Mouse (Mus musculus) layer of hippocampus, postnatal 25 days (tissue): ENCODE data around the gene Cisd1. TPM values are rescaled to one million over a fixed set of nuclear protein-coding genes. Genes with fewer than 3 reads are reported as not detected.
A peak's percentile ranks its signal among the peaks of the same experiment; 100 is the strongest.

Experiments
- DNase-seq, 2 experiments: peaks; one replicate each; pipeline ENCODE4 v3.0.0; 2022; ENCODE audit warnings: mixed read lengths in 2 of 2, low spot score in 1 of 2; ENCODE audit errors: extremely low spot score in 1 of 2
- total RNA-seq, 2 experiments: library from RNA; stranded (reverse); gene quantifications; 2 replicates each; pipeline ENCODE4 v1.2.3; 2021

Gene Cisd1
- total RNA-seq, 2 experiments from 2014 or later = 122 to 143 TPM

- DNase-seq = no peak
Measured at GRCm38 (mm10) chr10:71349290-71349689, 4.5 kb upstream of the Cisd1 start.

- no peak for DNase-seq
Measured at GRCm38 (mm10) chr10:71348637-71349280, 4.0 kb upstream of the Cisd1 start.

- DNase-seq = peak in 1 of 2 experiments; percentile 56
Measured at GRCm38 (mm10) chr10:71347964-71348636, 3.3 kb upstream of the Cisd1 start.

DNA sequence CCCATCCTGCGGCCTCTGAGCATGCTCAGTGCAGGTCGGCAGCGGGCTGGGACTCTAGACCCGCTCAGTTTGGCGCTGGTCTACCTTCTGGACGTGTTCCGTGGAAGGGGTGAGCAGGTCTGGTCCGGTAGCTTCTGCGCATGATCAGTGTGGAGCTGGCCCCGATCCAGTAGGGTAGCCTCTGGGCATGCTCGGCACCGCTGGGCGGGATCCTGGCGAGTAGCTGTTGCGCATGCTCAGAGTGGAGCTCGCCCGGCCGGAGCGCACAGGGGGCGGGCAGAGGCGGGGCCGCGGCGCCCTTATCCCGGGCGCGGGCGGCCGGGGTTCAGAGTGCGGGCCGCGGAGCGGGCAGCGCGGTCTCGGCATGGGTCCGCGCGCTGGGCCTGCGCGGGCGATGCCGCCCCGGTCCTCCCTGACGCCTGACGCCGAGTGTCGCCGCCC, 2.8 kb upstream of the Cisd1 start, which contains the start of gene Ipmk:
Gene Ipmk (plus strand): TSS at position 255 of the 441 bp plus-strand sequence.
- peak; percentile 100 for DNase-seq

GRCm38 (mm10) chr10:71346722-71347508, 2.2 kb upstream of the Cisd1 start:
- DNase-seq = peak in 1 of 2 experiments; percentile 55

DNA sequence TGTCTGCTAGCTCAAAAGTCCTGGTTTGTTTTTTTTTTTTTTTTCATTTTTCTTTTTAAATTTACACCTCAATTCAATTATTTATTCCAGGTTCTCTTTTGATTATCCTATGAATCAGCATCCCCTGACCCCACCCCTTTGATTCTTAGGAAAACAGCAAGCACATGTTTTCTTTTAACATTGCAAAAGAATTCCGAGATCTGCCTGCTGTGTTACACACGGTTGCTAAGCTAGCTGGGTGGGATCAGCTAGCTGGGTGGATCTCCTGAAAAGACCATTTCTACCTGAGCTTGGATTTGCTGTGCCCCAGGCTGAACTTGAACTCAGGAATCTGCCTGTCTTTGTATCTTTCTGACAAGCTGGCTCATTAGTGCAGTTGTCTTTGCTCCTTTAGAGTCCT, 1.4 kb upstream of the Cisd1 start:
- DNase-seq = no peak

GRCm38 (mm10) chr10:71343567-71344265, 1.0 kb downstream of the Cisd1 start:
- DNase-seq = no peak

DNA sequence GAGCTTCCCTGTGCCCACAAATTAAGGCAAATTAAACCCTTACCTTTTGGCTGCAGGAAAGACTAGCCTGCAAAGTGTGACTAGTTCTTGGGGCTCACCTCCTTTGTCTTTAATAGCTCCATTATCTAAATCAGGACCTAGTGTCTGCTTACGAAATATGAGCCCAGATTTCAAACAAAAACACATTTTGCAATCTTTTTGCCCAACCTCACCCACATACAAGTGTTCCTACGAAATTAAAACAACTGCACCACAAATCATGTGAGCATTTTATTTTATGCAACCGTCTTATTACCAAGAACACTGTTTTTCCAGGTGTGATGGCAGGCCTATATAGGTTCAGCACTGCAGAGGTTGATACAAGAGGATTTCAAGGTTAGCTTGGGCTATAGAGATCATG, 1.6 kb downstream of the Cisd1 start:
- no peak for DNase-seq

DNA sequence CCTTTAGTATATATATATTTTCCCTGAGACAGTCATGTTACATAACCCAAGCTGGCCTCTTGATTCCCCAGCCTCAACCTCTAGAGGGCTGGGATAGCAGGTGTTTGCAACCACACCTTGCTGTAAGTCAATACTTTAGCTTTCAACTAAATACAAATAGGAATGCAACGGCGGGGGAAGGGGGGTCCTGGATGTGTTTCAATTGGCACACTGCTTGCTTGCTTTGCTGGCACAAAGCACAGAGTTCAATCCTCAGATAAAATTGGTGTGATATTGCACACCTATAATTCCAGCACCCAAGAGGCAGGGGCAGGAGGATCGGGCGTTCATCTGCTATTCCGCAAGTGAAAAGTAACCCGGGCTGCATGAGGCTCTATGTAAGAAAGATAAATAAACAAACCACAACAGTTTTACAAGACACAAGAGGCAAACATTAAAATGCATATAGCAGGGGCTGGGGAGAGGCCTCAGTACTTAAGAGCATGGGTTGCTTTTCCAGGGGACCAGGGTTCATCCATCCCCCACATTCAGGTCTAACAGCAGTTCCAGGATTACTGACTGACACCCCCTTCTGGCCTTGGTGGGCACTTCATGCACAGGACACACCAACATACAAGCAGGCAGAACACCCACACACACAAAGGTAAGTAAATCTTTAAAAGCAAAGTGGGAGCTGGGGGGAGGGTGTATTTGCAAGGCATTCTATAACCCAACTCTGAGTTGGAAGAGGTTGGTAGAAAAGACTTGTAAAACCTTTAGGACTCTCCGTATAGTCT, 2.5 kb downstream of the Cisd1 start:
- no peak for DNase-seq

- no peak for DNase-seq
Measured at GRCm38 (mm10) chr10:71341290-71341689, 3.5 kb downstream of the Cisd1 start.

- no peak for DNase-seq
Measured at GRCm38 (mm10) chr10:71340195-71340594, 4.6 kb downstream of the Cisd1 start.

- no peak for DNase-seq
Measured at GRCm38 (mm10) chr10:71339463-71339862, 5.3 kb downstream of the Cisd1 start.

DNA sequence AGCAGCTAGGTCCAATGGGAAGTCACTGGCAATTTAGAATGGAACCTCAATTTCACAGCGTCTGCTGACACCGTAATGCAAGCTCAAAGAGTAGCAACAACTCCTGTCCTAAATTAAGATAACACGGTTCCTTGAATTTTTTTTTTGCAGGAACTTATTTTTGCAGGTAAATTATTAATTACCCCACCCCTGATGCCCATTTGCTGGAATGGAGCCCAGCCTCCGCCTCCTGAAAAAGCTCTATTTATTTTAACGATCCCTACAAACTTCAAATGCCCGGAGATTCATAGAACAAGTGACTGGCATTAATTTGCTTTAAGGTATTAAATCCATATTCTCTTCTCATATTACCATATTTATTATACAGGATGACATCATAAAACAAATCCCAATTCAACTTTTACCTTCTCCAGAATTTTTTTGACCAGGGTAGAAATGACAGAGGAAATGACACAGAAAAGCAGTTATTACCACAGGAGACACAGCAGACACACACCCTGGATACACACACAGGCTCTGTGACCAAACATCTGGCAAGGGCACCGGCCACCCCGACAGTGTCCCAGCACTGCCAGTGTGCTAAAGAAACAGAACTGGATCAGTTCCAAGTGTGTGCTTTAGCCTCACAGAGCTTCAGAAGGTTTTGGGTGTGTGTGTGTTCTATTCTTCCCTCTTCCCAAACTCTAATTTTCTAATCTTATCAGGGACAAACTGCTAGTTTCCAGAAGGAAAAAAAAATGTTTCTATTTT, 6.4 kb downstream of the Cisd1 start:
- no peak for DNase-seq

DNA sequence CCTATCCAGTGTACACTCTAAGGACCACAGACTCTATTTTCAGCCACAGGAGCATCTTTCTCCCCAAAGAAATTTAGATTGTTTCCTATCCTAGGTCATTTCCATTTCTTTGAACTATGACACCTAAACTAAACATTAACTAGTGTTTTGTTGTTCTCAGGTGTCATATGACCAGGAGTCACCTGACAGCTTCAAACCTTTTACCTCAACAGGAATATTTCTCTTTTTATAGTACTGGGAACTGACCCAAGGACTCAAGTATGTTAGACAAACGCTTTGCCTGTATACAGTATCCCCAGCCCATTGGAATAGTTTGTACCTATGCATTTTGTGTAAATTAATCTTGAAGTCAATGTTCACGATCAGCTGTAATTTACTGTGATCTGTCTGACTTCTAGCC, 7.0 kb downstream of the Cisd1 start:
- no peak for DNase-seq

GRCm38 (mm10) chr10:71332859-71333258, 11.9 kb downstream of the Cisd1 start:
- no peak for DNase-seq

- DNase-seq = no peak
Measured at GRCm38 (mm10) chr10:71332376-71332775, 12.4 kb downstream of the Cisd1 start.

GRCm38 (mm10) chr10:71331908-71332307, 12.8 kb downstream of the Cisd1 start:
- DNase-seq = no peak

DNA sequence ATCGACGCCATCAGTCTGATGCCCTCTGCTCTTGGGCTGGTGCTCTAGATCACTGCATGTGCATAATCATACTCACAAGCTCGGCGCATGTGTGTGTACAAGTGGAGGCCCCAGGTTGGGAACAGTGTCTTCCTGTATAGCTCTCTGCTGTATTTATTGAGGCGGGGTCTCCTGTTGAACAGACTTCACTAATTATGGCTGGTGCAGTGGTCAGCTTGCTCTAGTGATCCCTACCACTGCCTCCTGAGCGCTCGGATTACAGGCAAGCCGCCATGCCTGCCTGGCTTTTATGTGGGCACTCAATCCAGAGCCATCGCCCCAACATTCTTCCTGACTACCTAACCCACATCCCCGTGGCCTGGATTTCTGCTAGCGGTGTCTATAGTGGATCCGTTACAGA, 14.7 kb downstream of the Cisd1 start:
- no peak for DNase-seq

- no peak for DNase-seq
Measured at GRCm38 (mm10) chr10:71329295-71329694, 15.5 kb downstream of the Cisd1 start.
